Mouse (Mus musculus): ENCODE data around the gene Tjap1. TPM values are rescaled to one million over a fixed set of nuclear protein-coding genes. Genes with fewer than 3 reads are reported as not detected.

Gene Tjap1
- polyA plus RNA-seq, 1 experiment: 98.7 TPM

DNA sequence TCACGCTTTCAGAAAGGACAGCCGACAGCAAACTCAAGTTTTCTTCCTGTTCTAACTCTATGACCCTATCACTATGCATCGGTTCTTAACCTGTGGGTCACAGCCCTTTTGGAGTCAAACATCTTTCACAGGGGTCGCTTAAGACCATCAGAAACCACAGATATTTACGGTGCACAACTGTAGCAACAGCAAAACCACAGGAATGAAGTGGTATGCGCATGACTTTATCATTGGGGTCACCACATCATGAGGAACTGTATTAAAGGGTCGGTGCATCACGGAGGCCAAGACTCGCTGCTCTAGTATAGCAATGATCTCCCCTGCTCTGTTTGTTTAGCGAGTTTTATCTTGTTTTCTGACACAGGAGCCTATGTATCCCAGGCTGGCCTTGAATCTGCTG, 33.0 kb upstream of the Tjap1 start:
- Histone ChIP-seq H3K4me1 (replicated peaks; ENCODE audit: control insufficient read depth, insufficient read depth, low read length) (no peaks in the 10 kb centered on the region), H3K36me3 (ENCODE audit: control insufficient read depth, insufficient read depth, low read length) (no peaks in the 10 kb centered on the region), H3K4me3 (ENCODE audit: control insufficient read depth, insufficient read depth, low read length) (no peak overlapping the region), H3K27me3 (ENCODE audit: control insufficient read depth, insufficient read depth, low read length) (no peaks in the 10 kb centered on the region), H3K27ac (ENCODE audit: control insufficient read depth, insufficient read depth, low read length) (no peak overlapping the region)
- no peak for TF ChIP-seq CTCF (IDR thresholded peaks at IDR 0.05; ENCODE audit: borderline replicate concordance, control insufficient read depth, extremely low read depth, insufficient read depth, low read length, poor library complexity)
- no peak for TF ChIP-seq POLR2A (IDR thresholded peaks at IDR 0.05; ENCODE audit: control insufficient read depth, extremely low read depth, insufficient read depth, low read length, poor library complexity)
- 75% methylated on average over 10 of the region's 10 CpGs for WGBS
- DNase-seq: no peak

DNA sequence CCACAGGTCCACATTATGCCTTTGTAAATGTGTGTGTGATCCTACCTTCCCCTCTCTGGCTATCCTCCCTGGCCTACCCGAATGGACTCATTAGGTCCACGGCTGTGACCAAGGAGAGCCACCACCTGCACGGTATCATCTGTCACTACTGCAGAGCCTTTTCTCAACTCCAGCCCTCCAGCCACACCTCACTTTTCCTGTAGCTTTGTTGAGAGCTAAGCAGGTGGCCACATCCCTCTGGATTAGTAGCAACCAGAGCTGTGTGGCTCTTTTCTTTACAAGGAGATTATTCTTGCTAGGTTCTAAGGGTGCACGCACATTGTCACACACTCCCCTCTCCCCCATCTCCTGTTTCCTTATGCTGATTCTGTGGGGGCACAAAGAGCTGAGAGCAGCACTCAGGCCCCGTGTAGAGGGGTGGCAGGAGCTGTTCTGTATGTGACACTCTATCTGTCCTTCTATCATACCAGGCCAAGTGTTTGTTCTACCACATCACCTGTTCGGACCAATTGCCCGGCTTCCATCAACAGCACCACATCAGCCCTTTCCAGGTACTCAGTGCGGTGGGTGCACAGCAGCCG, 30.4 kb upstream of the Tjap1 start:
- H3K4me1 ChIP-seq (replicated peaks; ENCODE audit: control insufficient read depth, insufficient read depth, low read length): no peaks in the 10 kb centered on the region
- 92% methylated on average over 9 of the region's 9 CpGs for WGBS
- H3K4me3 ChIP-seq (ENCODE audit: control insufficient read depth, insufficient read depth, low read length): no peak overlapping the region
- no peak for DNase-seq
- H3K27me3 ChIP-seq (ENCODE audit: control insufficient read depth, insufficient read depth, low read length): no peaks in the 10 kb centered on the region
- H3K27ac ChIP-seq (ENCODE audit: control insufficient read depth, insufficient read depth, low read length): no peak overlapping the region
- TF ChIP-seq CTCF (IDR thresholded peaks at IDR 0.05; ENCODE audit: borderline replicate concordance, control insufficient read depth, extremely low read depth, insufficient read depth, low read length, poor library complexity) (no peak), POLR2A (IDR thresholded peaks at IDR 0.05; ENCODE audit: control insufficient read depth, extremely low read depth, insufficient read depth, low read length, poor library complexity) (no peak)
- no peaks in the 10 kb centered on the region for H3K36me3 ChIP-seq (ENCODE audit: control insufficient read depth, insufficient read depth, low read length)

DNA sequence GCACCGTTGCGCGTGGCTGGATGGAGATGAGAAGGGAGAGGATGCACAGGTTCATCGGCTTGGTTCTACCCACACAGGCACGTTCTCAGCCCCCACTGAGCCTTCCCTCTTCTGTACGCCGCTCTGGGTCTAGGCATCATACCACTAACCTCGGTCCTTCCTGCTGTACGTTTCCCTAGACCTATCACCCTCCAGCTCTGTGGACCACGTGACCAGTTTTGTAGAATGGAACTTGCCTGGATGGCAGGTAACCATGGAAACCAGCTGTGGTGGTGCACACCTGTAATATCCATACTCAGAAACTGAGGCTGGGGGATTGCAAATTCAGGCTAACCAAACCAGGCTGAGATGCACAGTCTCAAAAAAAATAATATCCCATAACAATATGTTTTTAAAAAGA, 27.7 kb upstream of the Tjap1 start:
- no peak for DNase-seq
- TF ChIP-seq CTCF (IDR thresholded peaks at IDR 0.05; ENCODE audit: borderline replicate concordance, control insufficient read depth, extremely low read depth, insufficient read depth, low read length, poor library complexity): no peak
- no peak for TF ChIP-seq POLR2A (IDR thresholded peaks at IDR 0.05; ENCODE audit: control insufficient read depth, extremely low read depth, insufficient read depth, low read length, poor library complexity)
- H3K36me3 ChIP-seq (ENCODE audit: control insufficient read depth, insufficient read depth, low read length): no peaks in the 10 kb centered on the region
- no peaks in the 10 kb centered on the region for H3K27me3 ChIP-seq (ENCODE audit: control insufficient read depth, insufficient read depth, low read length)
- 73% methylated on average over 10 of the region's 10 CpGs for WGBS
- H3K4me1 ChIP-seq (replicated peaks; ENCODE audit: control insufficient read depth, insufficient read depth, low read length): no peaks in the 10 kb centered on the region
- H3K27ac ChIP-seq (ENCODE audit: control insufficient read depth, insufficient read depth, low read length): no peak overlapping the region
- no peak overlapping the region for H3K4me3 ChIP-seq (ENCODE audit: control insufficient read depth, insufficient read depth, low read length)

DNA sequence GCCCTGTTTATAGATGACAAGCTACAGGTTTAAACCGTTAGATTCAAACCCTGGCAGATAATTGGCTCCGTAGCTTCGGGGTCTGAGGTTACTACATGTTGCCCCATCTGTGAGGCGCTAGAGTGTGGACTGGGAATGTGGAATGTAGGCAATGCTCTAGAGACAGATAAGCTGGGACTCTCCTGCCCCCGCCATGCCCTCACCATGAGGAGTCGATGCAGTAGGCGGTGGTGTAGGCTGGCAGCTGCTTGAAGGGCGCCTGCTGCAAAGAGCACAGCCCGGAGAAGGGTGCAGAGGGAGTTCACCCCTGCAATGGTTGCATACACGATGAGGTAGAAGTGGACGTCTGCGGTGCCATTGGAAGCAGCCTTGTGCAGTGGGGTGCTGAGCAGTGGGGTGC, 27.0 kb upstream of the Tjap1 start:
- TF ChIP-seq POLR2A (IDR thresholded peaks at IDR 0.05; ENCODE audit: control insufficient read depth, extremely low read depth, insufficient read depth, low read length, poor library complexity) (no peak), CTCF (IDR thresholded peaks at IDR 0.05; ENCODE audit: borderline replicate concordance, control insufficient read depth, extremely low read depth, insufficient read depth, low read length, poor library complexity) (no peak)
- Histone ChIP-seq H3K4me1 (replicated peaks; ENCODE audit: control insufficient read depth, insufficient read depth, low read length) (no peaks in the 10 kb centered on the region), H3K27ac (ENCODE audit: control insufficient read depth, insufficient read depth, low read length) (no peak overlapping the region), H3K36me3 (ENCODE audit: control insufficient read depth, insufficient read depth, low read length) (no peaks in the 10 kb centered on the region), H3K4me3 (ENCODE audit: control insufficient read depth, insufficient read depth, low read length) (no peak overlapping the region), H3K27me3 (ENCODE audit: control insufficient read depth, insufficient read depth, low read length) (no peaks in the 10 kb centered on the region)
- DNase-seq: no peak
- 94% methylated on average over 12 of the region's 12 CpGs for WGBS

DNA sequence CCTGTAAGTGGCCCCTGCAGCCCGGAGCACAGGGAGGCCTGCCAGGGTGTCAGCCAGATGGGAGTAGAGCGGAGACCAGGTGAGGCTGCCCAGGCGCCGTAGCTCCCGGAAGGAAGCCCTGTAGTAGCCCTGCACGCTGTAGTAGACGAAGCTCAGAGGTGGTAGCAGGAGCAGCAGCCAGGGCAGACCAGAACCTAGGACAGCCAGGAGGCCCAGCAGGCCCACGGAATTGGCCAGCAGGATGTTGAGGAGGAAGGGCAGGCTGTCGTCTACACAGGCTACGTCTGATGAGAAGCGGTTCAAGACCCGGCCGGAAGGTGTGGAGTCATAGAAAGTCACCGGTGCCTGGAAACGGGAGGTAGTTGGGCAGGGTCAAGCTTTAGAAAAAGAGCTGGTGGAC, 24.1 kb upstream of the Tjap1 start:
- Histone ChIP-seq H3K4me3 (ENCODE audit: control insufficient read depth, insufficient read depth, low read length) (no peak overlapping the region), H3K27ac (ENCODE audit: control insufficient read depth, insufficient read depth, low read length) (no peak overlapping the region), H3K4me1 (replicated peaks; ENCODE audit: control insufficient read depth, insufficient read depth, low read length) (no peaks in the 10 kb centered on the region), H3K36me3 (ENCODE audit: control insufficient read depth, insufficient read depth, low read length) (no peaks in the 10 kb centered on the region), H3K27me3 (ENCODE audit: control insufficient read depth, insufficient read depth, low read length) (no peaks in the 10 kb centered on the region)
- no peak for TF ChIP-seq POLR2A (IDR thresholded peaks at IDR 0.05; ENCODE audit: control insufficient read depth, extremely low read depth, insufficient read depth, low read length, poor library complexity)
- TF ChIP-seq CTCF (IDR thresholded peaks at IDR 0.05; ENCODE audit: borderline replicate concordance, control insufficient read depth, extremely low read depth, insufficient read depth, low read length, poor library complexity): no peak
- WGBS: 95% methylated on average over 15 of the region's 15 CpGs
- no peak for DNase-seq

DNA sequence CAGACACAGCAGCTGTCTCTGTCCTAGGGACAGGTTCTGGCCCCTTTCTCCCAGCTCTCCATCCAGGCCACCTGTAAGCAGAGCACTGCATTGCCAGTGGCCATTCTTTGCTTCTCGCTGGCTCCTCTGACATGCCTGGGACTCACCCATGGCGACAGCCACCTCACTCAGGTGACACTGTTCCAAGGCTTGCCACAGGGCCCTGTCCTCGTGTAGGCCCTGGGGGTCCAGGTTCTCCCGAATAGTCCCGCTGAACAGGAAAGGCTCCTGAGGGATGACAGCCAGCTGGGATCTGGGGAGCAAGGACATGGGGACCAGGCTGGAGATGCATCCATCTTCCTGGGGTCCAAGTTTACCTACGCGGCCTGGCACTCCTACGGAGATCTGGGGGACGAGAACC, 21.4 kb upstream of the Tjap1 start:
- no peaks in the 10 kb centered on the region for H3K4me1 ChIP-seq (replicated peaks; ENCODE audit: control insufficient read depth, insufficient read depth, low read length)
- whole genome bisulfite sequencing: 99% methylated on average over 9 of the region's 9 CpGs
- TF ChIP-seq CTCF (IDR thresholded peaks at IDR 0.05; ENCODE audit: borderline replicate concordance, control insufficient read depth, extremely low read depth, insufficient read depth, low read length, poor library complexity): no peak
- TF ChIP-seq POLR2A (IDR thresholded peaks at IDR 0.05; ENCODE audit: control insufficient read depth, extremely low read depth, insufficient read depth, low read length, poor library complexity): no peak
- no peak overlapping the region for H3K27ac ChIP-seq (ENCODE audit: control insufficient read depth, insufficient read depth, low read length)
- H3K36me3 ChIP-seq (ENCODE audit: control insufficient read depth, insufficient read depth, low read length): no peaks in the 10 kb centered on the region
- H3K4me3 ChIP-seq (ENCODE audit: control insufficient read depth, insufficient read depth, low read length): no peak overlapping the region
- H3K27me3 ChIP-seq (ENCODE audit: control insufficient read depth, insufficient read depth, low read length): no peaks in the 10 kb centered on the region
- DNase-seq: no peak

DNA sequence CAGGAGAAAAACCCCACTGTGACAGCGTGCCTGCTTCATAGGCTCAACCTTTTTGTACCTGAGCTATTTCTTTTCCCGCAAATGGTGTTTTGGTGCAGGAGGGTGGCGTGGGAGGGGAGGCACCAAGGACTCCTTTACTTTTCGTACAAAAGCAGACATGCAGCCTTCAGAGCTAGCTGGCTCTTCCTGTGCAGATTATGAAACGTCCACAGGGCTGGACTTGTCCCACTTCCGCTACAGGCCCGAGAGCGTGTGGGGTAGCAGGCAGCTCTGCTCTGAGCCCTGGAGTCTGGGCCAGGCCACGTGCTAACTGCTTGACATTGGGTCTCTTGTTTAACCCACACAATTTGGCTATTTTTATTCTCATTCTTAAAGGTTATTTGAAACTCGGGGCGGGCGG, 19.1 kb upstream of the Tjap1 start:
- Histone ChIP-seq H3K4me1 (replicated peaks; ENCODE audit: control insufficient read depth, insufficient read depth, low read length) (peaks cover 13% of the 10 kb centered on the region), H3K27ac (ENCODE audit: control insufficient read depth, insufficient read depth, low read length) (no peak overlapping the region), H3K4me3 (ENCODE audit: control insufficient read depth, insufficient read depth, low read length) (no peak overlapping the region), H3K36me3 (ENCODE audit: control insufficient read depth, insufficient read depth, low read length) (no peaks in the 10 kb centered on the region), H3K27me3 (ENCODE audit: control insufficient read depth, insufficient read depth, low read length) (peaks cover 5% of the 10 kb centered on the region; the same call in 1 of the 2 replicates)
- WGBS: 88% methylated on average over 12 of the region's 12 CpGs
- DNase-seq: no peak
- no peak for TF ChIP-seq POLR2A (IDR thresholded peaks at IDR 0.05; ENCODE audit: control insufficient read depth, extremely low read depth, insufficient read depth, low read length, poor library complexity)
- TF ChIP-seq CTCF (IDR thresholded peaks at IDR 0.05; ENCODE audit: borderline replicate concordance, control insufficient read depth, extremely low read depth, insufficient read depth, low read length, poor library complexity): no peak

All from thymus, adult 2 months (tissue).